Mouse (Mus musculus) spleen, adult 12 weeks (tissue): ENCODE measurements at regions not wholly inside any gene's neighbourhood (a gene's known extent, or its start where the extent isn't known, plus 50 kb on each side); places are given as distances from the start of the nearest gene placed in this dataset.

Source experiments
- DNase-seq: peaks from one replicate; pipeline ENCODE4 v3.0.0; 2022; ENCODE audit warnings: low spot score

- DNase-seq = no peak
Measured at GRCm38 (mm10) chr4:53219351-53219750, 59.7 kb upstream of the Abca1 start.

GRCm38 (mm10) chr4:53218752-53219151 lies 59.1 kb upstream of the Abca1 start:
- DNase-seq = no peak

- DNase-seq = no peak
Measured at GRCm38 (mm10) chr4:53218291-53218640, 58.6 kb upstream of the Abca1 start.

- peak; percentile 40 for DNase-seq
Measured at GRCm38 (mm10) chr4:53217608-53218290, 58.1 kb upstream of the Abca1 start.

GRCm38 (mm10) chr4:53212541-53212940 lies 52.8 kb upstream of the Abca1 start:
- no peak for DNase-seq

- DNase-seq = no peak
Measured at GRCm38 (mm10) chr4:53210685-53211084, 51.0 kb upstream of the Abca1 start.
